Mouse (Mus musculus) left cerebral cortex, adult 11 months (tissue): ENCODE measurements around the gene Grb10.

Experiments used
- DNase-seq: peaks from one replicate; pipeline ENCODE4 v3.0.0; 2022; ENCODE audit warnings: low spot score

The Grb10 gene

DNA sequence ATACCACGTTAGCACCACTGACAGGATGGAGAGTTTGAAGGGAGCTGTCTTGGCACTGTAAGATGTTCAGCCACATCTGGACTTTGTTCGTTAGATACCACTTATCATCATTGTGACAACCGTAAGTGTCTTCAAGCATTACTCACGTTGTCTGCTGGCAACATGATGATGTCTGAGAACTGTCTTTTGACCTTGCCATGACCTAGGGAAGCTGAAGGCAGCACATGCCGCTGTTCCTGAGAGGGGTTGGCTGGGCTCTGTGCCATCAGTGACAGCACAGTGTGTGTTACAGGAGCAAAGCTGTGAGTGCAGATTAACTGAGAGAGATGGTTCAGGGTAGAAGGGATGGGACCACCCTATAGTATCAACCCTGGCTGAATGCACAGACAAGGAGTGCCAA is 137.0 kb downstream of the Grb10 start:
- no peak for DNase-seq

- DNase-seq = no peak
These were observed 140.0 kb downstream of the Grb10 start for GRCm38 (mm10) chr11:11898496-11898895.

- no peak for DNase-seq
These were observed 140.7 kb downstream of the Grb10 start, which contains the start of gene Ddc for GRCm38 (mm10) chr11:11897645-11898357. Gene Ddc, minus strand, starts transcription at chr11:11898144.

GRCm38 (mm10) chr11:11895479-11895878 is 143.0 kb downstream of the Grb10 start:
- no peak for DNase-seq

- DNase-seq = no peak
These were observed 144.7 kb downstream of the Grb10 start for GRCm38 (mm10) chr11:11893769-11894168.

DNA sequence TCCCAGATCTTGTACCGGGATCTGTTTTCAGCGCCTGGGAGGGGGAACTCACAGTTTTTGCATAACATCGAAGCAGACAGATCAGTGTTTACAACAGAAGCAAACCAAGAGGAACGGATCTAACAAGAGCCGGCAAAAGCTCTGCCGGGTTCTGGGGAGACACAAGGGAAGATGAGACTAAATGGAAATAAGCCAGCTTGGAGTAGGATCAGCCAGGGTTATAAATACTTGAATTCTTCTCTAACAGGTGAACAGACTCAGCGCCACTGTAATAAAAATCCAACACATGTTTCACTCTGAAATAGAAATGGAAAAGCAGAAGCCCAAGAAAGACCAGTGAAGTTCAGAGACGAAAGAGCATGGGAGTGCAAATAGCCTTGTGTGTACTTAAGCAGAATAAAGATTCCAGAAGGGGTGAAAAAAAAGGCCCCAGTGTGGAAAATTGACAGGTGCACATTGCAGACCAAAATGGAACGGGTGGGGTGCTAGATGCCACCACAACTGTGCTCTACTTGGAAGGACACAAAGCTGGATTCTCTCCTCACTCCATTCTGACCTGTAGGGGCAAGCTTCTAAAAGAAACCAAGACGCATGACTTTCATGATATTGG is 145.4 kb downstream of the Grb10 start:
- no peak for DNase-seq

GRCm38 (mm10) chr11:11891832-11892231 is 146.7 kb downstream of the Grb10 start:
- DNase-seq = no peak

GRCm38 (mm10) chr11:11890139-11890741 is 148.2 kb downstream of the Grb10 start:
- no peak for DNase-seq

- no peak for DNase-seq
These were observed 149.8 kb downstream of the Grb10 start for GRCm38 (mm10) chr11:11888727-11889126.

GRCm38 (mm10) chr11:11888051-11888450 is 150.4 kb downstream of the Grb10 start:
- no peak for DNase-seq

DNA sequence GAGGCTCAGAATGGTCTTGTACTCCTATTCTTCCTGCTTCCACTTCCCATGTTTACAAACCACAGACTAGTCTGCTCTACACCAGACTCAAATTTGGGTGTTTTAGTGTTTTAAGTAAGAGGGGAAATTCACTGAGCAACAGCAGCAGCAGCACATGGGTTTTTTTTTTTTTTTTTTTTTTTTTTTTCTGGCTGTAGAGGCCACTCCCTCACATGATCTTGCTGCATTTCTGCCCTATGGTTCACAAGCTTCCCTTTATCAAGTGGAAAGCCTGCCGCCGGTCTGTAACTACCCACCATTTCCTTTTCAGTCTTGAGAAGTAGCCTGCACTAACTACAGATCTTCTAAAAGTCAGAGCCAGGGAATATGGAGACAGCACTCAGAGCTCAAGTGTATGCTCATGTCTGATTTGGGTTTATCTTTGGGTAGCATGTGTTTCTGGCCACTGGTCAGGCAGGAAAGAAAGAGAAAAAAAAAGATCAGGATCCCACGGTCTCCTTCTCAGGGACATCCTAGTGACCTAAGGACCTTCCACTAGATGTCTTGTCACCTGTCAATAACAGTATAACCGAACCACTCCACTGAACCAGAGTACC is 152.0 kb downstream of the Grb10 start:
- DNase-seq = no peak

DNA sequence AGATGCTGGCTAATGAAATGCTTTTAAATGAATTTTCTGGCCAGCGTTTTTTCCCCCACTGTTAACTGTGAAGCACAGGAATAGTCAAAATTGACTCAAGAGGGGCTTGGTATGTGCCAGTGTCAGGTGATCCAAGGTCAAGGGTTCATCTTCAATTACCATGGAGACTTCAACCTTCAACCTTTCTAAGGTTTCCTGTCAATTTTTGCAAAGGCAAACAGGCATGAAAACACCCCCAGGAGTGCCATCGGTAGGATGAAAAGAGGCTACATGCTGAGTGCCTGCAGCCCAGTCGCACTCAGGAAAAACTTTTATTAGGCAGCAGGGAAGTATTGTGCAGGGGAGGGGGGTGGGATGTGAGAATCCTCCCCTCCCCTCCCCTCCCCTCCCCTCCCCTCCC is 152.6 kb downstream of the Grb10 start:
- DNase-seq = no peak

- DNase-seq = no peak
These were observed 153.2 kb downstream of the Grb10 start for GRCm38 (mm10) chr11:11885246-11885643.

- no peak for DNase-seq
These were observed 153.8 kb downstream of the Grb10 start for GRCm38 (mm10) chr11:11884533-11885245.

- DNase-seq = no peak
These were observed 156.7 kb downstream of the Grb10 start for GRCm38 (mm10) chr11:11881783-11882155.

DNA sequence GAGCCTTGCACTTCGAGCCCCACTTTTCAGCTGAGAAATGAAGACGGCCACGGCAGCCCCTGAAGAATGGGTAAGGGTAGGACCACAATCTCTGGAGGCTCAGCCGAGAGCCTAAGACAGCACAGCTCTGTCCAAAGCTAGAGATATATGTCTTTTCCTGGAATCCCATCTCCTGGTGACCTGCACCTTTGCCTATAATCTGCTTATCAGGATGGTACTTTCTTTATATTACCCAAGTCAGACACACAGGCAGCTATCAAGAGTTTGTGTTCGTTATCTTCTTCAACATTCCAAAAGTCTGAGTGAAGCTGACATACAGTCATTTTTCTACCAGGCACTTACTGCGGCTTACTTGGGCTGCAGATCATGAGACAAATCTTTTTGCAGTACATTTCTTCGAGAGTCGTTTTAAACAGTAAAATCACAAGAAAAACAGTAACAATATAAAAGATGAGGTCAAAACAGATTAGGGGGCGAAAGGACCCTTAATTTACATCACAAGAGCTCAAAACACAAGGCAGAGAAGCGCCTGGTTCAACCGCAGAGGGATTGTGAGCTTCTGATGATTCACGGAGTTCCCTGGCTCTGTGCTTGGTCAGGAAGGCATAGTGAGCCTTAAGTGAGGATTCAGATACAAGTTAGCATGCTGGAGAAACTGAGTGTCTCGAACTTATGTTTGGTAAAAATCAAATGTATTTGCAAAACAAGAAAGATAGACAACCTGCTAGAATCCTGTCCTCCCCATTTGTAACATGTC is 157.3 kb downstream of the Grb10 start:
- DNase-seq = no peak
